Mouse (Mus musculus) heart, postnatal 0 days (tissue): ENCODE results near the gene Flot1.

Experiments used
- CTCF ChIP-seq: IDR thresholded peaks from 2 replicates; pipeline ENCODE4 v1.5.1; 2016; ENCODE audit warnings: antibody characterized with exemption, control low read depth, low read depth
- EP300 ChIP-seq: IDR thresholded peaks from 2 replicates; pipeline ENCODE4 v1.6.1; 2016; ENCODE audit warnings: antibody characterized with exemption, low read depth

DNA sequence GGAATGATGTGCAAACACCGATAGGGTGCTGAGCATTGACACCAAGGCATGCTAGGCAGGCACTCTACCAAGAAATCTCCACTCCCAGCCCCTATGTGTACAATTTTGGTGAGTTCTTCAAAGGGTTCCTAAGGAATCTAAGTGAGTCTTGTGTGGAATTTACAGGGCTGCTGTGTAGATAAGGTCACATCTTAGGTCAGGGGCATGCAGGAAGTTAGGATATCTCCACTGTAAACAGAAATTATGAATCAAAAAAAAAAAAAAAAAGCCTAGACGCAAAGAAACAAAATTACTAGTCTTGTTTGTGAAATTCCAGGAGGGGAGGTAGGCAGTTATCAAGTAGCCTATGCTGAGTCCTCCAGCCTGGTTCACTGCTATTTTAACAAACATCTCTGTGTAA is 30.2 kb upstream of the Flot1 start:
- no peak for TF ChIP-seq CTCF
- no peak for TF ChIP-seq EP300
